Mouse (Mus musculus) gastrocnemius, adult 8-10 months (tissue): ENCODE measurements at regions not wholly inside any gene's neighbourhood (a gene's known extent, or its start where the extent isn't known, plus 50 kb on each side); places are given as distances from the start of the nearest gene placed in this dataset.

Experiments used
- DNase-seq, 2 experiments: peaks; one replicate each; pipeline ENCODE4 v3.0.0; 2022; ENCODE audit warnings: low spot score in 2 of 2

DNA sequence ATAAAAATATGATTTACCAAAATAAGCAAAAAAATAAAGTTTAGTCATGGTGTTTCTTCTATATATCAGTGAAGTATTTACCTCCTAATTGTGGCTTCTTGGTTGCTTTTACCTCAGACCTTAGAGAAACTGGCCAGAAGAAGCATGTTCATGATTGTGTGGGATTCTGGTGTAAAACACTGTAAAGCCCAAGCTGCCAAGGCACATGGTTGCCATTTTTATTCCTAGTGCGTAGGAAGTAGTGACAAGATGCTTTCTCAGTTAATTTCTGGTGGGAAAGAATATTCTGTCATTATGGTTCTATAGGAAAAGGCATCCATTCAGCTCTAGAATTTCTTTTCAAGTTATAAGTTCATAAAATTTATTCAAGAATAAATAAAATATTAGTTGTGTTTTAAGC is 805.2 kb downstream of the Olfm4 start:
- DNase-seq = no peak

DNA sequence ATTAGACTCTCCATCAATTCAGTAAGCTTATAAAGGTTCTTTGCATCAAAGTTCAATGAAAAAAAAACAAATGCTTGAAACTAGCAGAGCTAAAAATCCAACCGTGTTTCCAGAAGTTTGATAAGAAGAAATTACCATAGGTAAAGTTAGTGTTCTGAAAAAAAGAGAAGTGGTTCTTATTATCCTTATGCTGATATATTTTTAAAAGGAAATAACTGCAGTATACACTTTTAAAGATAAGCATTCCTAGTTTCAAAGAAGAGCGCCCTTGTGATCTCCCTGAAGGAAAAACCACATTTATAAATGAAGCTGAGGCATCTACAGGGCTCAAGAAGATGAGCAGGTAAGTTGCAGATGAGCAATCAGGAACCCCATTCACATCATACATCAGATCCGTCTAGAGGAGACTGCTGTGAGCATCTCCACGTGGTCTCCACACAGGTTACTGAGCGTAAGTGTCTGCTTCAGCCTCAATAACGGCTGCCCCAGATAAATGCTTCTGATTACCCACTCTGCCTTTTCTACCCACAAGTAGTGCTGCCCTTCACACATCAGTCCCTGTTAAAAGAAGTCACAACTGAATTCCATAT is 815.6 kb downstream of the Olfm4 start:
- DNase-seq = no peak

DNA sequence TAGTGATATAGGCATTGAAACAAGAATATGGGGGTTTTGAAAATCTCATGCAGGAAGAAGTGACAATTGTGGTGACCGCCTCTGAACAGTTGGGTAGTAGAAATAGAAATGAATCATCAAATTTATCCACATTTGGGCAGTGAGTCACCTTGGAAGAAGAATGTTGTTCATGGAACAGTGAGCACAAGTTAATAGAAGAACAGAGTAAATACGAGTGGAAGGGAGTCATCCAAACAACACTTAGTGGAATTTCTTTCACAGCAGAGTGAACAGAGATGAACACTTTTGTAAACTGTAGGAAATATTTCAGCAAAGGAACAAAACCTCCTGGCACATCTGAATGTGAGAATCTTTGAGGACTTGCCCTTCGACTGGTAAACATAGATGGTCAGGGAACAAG is 846.6 kb downstream of the Olfm4 start:
- no peak for DNase-seq

DNA sequence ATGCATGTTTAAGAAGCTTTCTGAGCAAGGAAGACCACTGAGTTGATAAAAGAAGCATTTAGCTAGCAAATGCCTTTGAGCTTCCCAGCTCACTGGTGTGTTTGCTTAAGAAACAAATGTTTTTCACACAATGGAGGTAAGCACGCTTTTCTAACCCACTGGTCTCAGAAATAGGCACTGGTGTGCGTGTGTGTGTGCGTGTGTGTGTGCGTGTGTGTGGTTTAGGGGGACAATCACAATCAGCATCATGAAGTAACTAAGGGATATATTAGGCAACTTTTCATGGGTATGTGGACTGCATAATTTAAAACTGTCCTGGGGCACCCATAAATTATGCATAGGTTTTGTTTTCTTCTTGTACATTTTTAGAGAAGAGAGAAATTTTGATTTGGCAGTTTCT is 860.7 kb downstream of the Olfm4 start:
- no peak for DNase-seq

DNA sequence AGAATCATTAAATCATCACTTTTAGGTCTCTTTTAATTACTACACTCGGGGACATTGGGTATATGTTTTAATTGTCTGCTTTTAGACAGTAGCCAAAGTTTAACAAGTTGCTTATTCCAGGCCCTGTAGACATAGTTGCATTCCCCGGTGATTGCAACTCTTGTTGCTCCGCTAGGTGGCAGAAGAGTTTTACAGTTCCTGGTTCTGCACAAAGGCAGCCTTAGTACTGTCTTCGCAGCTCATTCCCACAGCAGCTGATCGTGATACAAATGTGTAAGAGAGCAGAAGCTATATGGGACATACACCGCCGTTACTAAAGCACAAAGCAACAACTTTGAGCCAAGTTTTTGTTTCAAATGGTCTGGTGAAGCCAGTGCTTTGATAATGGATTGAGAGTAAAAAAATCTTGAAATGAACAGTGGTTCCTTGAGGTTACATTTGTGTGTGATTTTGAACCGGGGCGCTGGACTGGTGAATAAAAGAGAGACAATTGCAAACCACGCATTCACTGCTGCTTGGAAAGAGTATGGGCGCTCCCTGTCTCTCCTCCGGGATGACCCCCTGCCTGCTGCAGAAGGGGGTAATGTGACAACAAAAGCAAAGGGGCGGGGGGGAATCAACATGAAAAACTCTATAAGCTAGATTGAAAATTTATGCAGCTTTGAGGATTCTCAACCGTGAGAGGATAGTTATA is 861.8 kb downstream of the Olfm4 start:
- peak in 1 of 2 experiments; percentile 5 for DNase-seq

DNA sequence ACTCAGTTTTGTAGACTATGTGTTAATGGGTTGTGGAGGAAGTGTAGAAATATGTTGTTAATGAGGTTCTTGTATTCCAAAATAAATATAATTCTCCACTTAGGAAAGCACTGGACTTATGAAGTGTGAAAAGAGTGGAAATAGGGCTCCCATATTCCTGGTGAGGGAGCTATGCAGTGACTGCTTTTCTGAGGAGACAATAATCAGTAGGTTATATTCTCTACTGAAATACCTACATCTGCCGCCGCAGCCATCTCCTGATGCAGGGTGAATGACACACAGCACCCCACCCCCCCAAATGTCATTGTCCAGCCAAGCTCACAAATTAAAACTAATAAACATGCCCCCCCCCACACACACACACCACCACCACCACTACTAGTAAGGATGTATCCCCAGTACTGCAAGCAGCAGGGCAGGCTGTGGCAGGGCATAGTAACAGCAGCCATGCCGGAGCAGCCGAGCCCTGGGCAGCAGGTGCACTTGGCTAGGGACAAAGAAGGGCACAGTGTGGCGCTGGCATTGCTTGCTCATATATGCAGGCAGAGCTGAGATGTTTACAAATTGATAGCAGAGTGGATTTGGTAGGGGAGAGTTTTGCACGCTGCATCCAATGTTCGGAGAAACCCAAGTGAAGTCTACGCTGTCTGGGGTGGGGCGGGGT is 862.7 kb downstream of the Olfm4 start:
- DNase-seq = no peak
